Mouse (Mus musculus): Measurements from ENCODE around the gene Sugct. TPM values are rescaled to one million over a fixed set of nuclear protein-coding genes. Genes with fewer than 3 reads are reported as not detected.
A peak's percentile ranks its signal among the peaks of the same experiment; 100 is the strongest.

Gene Sugct
- total RNA-seq, 1 experiment from 2014 or later: 1.6 TPM

DNA sequence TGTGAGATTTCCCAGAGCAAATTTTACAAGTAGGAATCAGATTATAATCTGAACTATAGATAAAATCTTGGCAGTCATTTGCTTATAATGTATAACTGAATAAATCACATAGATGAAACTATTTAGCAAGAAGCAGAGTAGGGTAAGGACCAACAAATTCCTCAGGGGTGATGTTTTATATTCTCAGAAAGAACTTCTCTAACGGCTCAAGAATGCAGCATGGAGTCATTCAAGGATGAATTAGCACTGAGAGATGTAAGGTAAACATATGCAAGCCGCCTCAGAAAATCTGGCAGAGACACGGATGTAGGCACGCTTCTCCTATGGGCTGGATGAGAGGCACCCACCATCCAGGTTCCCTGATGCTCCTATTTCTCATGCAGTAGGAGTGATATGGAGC lies 368.5 kb downstream of the Sugct start:
- ATAC-seq (replicated peaks; ENCODE audit: low read depth, poor library complexity, severe bottlenecking): no peak

GRCm38 (mm10) chr13:17301590-17301989 lies 393.8 kb downstream of the Sugct start:
- ATAC-seq (replicated peaks; ENCODE audit: low read depth, poor library complexity, severe bottlenecking): no peak

DNA sequence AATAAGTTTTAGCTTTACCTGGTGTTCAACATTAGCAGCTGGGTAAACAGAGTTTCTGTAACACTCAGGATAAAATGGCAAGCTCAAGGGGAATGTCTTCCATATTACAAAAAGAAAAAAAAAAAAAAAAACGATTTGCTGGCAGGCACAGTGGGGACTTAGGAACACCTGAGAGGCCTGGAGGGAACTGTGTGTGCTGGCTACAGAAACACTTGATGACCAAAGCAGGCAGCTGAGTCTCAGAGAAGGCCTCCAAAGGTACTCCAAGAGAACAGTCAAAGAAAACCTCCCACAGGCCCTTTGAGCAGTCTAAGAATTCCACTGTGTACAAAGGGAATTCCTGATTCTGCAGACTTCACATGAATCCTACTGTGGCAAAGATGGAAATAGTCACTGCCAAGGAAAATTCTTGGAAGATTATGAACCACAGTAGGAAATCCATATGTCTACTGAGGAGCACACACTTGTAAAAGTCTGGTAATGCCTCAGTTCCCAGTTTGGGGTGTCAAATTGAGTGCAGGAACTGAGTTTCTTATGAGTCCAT lies 397.8 kb downstream of the Sugct start:
- ATAC-seq (replicated peaks; ENCODE audit: low read depth, poor library complexity, severe bottlenecking): no peak

- ATAC-seq (replicated peaks; ENCODE audit: low read depth, poor library complexity, severe bottlenecking): no peak
These were observed 398.4 kb downstream of the Sugct start for GRCm38 (mm10) chr13:17296912-17297311.

DNA sequence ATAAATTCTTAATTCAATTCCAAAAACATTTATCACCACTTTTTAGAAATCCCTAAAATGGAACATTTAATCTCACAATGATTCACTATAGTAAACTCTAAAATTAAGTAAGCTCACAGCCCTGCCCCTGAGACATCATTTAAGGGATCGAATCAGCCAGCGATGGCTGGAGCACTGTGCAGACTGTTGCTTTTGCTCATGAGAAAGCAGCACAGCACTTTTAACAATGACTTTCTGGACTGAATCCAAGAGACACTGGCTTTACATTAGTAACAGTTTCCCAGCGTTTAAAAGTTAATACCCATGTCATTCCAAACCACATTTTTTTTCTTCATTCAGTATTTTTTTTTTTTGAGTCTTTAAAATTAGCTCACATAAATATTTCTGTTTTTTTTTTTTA lies 398.9 kb downstream of the Sugct start:
- ATAC-seq (replicated peaks; ENCODE audit: low read depth, poor library complexity, severe bottlenecking): no peak

DNA sequence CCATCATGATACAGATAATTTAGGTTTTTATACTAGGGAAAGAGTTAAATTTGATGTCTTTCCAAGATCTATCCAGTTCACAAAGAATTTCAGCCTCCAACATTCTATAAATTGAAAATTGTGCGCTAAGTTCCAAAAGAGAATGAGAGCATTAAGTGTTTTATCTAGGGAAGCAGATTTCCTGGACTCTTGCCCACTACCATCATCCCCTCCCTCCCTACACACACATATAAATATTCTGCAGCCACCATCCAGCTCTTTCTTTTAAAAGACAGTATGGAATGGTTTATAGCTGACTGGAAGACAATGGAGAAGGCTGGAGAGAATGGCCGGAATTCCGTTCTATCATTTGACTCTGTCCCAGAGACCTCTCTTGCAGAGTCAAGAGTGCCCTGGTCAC lies 404.3 kb downstream of the Sugct start:
- no peak for ATAC-seq (replicated peaks; ENCODE audit: low read depth, poor library complexity, severe bottlenecking)

DNA sequence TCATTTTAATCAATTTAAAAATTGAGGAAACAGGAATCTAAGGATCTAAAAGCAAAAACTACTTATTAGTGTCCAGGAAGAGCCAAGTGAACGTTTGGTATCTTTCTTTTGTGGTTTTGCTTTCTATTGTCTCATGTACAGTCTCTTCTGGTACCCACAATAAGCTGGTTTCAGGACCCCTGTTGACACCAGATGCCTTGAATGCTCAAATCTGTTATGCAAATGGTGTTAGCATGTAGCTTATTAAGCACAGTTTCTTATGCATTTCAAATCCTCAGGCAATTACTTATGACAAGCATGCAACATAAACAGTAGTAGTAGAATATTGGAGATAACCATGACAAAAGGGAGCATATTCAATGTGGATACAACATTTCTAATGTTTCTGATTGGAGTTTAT lies 407.0 kb downstream of the Sugct start:
- ATAC-seq (replicated peaks; ENCODE audit: low read depth, poor library complexity, severe bottlenecking): no peak

- no peak for ATAC-seq (replicated peaks; ENCODE audit: low read depth, poor library complexity, severe bottlenecking)
These were observed 449.4 kb downstream of the Sugct start for GRCm38 (mm10) chr13:17245936-17246335.

- ATAC-seq (replicated peaks; ENCODE audit: low read depth, poor library complexity, severe bottlenecking): no peak
These were observed 478.8 kb downstream of the Sugct start for GRCm38 (mm10) chr13:17216524-17216923.

DNA sequence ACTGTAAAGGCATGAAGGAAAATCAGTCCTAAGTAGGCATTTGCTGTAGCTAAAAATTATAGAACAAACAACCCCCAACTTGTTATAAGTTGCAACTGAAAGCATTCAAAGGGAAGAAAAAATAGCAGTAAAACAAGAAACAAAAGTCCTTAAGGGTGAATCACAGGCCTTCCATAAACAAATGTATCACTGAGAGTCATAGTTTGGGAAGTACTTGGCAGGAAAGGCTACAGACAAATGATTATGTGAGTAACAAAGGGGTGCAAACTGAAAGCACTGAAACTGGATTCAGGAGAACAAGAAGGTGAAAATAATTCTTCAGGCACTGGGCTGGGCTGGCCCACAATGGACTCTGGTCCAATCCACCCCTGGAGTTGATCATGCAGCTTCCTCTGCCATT lies 482.7 kb downstream of the Sugct start:
- ATAC-seq (replicated peaks; ENCODE audit: low read depth, poor library complexity, severe bottlenecking): no peak

DNA sequence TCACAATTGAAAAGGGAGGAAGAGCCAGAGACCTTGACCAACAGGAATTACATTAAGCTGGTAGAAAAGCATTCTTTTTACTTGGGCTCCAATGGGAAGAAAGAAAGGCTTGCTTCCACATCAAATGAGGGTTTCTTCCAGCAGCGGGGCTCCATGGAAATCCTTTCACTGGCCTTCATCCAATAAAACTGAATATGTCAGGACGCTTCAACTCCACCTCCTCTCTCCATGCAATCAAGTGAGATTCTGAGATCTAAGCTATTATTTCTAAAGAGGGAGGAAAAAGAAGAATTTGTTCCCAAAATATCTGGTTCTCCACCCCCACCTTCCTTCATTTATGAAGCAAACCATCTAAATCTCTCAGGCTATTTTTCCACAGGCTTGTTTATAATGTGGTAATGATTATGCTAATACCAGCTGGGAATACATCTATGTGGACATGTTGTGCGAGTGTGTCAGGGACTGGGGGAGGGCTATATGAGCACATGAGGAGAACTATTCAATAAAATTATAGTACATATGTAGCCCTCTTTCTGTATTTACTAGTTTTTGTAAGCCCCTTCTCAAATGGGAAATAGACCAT lies 505.1 kb downstream of the Sugct start:
- no peak for ATAC-seq (replicated peaks; ENCODE audit: low read depth, poor library complexity, severe bottlenecking)

- peak; percentile 93 for ATAC-seq (replicated peaks; ENCODE audit: low read depth, poor library complexity, severe bottlenecking)
These were observed 510.1 kb downstream of the Sugct start for GRCm38 (mm10) chr13:17185253-17185652.

- ATAC-seq (replicated peaks; ENCODE audit: low read depth, poor library complexity, severe bottlenecking): no peak
These were observed 529.4 kb downstream of the Sugct start for GRCm38 (mm10) chr13:17165917-17166316.

DNA sequence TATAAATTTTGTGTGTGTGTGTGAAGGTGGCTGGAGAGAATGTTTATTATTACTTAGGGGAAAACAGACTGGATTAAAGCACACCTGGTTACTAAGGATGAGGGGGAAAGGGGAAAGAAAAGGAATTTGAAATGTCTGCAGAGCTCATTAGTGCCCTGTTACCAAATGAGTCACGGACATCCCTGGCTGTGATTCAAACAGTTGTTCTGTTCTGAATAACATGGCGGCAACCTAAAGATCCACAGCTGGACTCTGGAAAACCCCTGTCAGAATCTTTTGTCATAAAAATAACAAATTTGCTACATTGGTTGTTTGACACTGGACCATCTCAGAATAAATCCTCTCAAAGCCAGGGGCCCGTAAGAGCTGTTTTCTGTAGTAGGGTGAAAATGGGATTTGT lies 530.6 kb downstream of the Sugct start:
- ATAC-seq (replicated peaks; ENCODE audit: low read depth, poor library complexity, severe bottlenecking): no peak

- no peak for ATAC-seq (replicated peaks; ENCODE audit: low read depth, poor library complexity, severe bottlenecking)
These were observed 548.8 kb downstream of the Sugct start for GRCm38 (mm10) chr13:17146441-17146992.

DNA sequence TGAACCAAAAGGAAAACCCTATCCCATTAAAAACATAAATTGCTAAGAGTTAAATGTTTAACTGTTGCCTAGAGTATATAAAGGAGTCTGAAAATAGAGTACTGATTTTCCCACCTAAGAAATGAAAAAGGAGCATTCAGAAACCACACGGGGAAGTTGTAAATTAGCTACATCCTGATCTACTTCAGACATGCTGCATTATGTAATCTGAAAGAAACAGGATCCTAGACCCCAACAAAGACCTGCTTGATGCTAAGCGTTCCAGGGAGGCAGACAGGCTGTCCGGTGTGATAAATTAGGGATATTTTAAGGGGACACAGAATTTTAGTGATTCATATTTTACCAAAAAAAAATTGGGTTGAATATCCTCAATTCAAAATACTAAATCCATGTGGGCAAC lies 579.3 kb downstream of the Sugct start:
- 0 out of 2 replicates have a peak, but pooled peaks have one; percentile 22 for ATAC-seq (replicated peaks; ENCODE audit: low read depth, poor library complexity, severe bottlenecking)

- ATAC-seq (replicated peaks; ENCODE audit: low read depth, poor library complexity, severe bottlenecking): no peak
These were observed 593.0 kb downstream of the Sugct start for GRCm38 (mm10) chr13:17102372-17102771.

GRCm38 (mm10) chr13:17086547-17086946 lies 608.8 kb downstream of the Sugct start:
- peak; percentile 42; the same call in 1 of the 2 replicates for ATAC-seq (replicated peaks; ENCODE audit: low read depth, poor library complexity, severe bottlenecking)

- ATAC-seq (replicated peaks; ENCODE audit: low read depth, poor library complexity, severe bottlenecking): no peak
These were observed 609.2 kb downstream of the Sugct start for GRCm38 (mm10) chr13:17086146-17086545.

DNA sequence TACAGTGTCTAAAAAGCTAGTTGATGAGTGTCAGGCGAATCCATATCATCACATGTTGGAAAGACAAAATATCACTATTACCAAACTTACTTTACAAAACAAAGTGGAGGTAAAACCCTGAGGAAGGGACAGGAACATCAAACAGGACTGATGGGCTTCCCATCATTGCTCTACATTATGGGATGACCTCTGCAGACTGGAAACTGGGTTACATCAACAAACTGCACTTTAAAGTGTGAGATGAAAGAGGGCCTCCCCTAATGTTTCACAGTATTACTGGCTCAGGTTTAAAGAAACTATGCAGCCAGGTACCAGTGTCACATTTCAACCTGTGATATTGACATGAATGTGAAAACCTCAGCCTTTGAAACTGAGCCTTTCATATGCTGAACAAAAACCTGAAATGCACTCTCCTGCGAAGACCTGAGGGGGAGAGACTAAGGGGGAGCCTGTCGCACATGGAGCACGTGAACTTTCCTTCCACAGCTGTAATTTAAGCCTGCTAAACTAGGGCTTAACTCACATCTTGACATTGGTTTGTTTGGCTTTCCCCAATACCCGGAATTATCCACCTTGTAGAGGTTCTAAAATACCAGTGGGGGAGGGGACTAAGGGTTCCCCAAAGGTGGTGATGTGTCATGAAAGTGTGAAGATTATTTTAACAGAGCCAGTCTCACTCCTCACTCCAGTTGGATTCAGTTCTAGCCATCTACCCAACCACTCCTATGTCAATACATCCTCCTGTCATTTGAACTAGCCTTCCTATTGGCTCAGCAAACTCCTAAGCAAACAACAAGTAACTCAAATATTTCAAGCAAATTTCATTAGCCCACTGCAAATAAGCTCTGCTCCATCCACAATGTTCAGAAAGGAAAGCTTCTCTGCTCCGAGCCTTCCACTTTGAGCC lies 610.2 kb downstream of the Sugct start:
- no peak for ATAC-seq (replicated peaks; ENCODE audit: low read depth, poor library complexity, severe bottlenecking)

GRCm38 (mm10) chr13:17081618-17082017 lies 613.7 kb downstream of the Sugct start:
- peak; percentile 62; the same call in 1 of the 2 replicates for ATAC-seq (replicated peaks; ENCODE audit: low read depth, poor library complexity, severe bottlenecking)
